Mouse (Mus musculus): ENCODE measurements at regions not wholly inside any gene's neighbourhood (a gene's known extent, or its start where the extent isn't known, plus 50 kb on each side); places are given as distances from the start of the nearest gene placed in this dataset.

GRCm38 (mm10) chr4:56179566-56179965, 560.3 kb upstream of the Gm26657 start:
- dilution Hi-C loops (cut with MboI; ENCODE audit: extremely low pct_ligation_motif_present, extremely low pct_unique_long_range_greater_than_20kb, low sequenced_read_pairs), result no loop called here
- TF ChIP-seq ZC3H11A (IDR thresholded peaks at IDR 0.05; ENCODE audit: low read depth, low read length) (no peak), MEF2A (IDR thresholded peaks at IDR 0.05; ENCODE audit: borderline replicate concordance, low read depth, low read length) (no peak), ETS1 (conservative IDR thresholded peaks at IDR 0.05; ENCODE audit: low read depth, low read length) (no peak), MAZ (IDR thresholded peaks at IDR 0.05; ENCODE audit: low read depth, low read length) (no peak), CHD1 (IDR thresholded peaks at IDR 0.05; ENCODE audit: low read depth, low read length) (no peak), ZMIZ1 (IDR thresholded peaks at IDR 0.05; ENCODE audit: low read depth, low read length) (no peak), RAD21 (IDR thresholded peaks at IDR 0.05; ENCODE audit: low read depth, low read length) (no peak), ZKSCAN1 (IDR thresholded peaks at IDR 0.05; ENCODE audit: borderline replicate concordance, low read depth, low read length) (no peak), ZNF384 (IDR thresholded peaks at IDR 0.05; ENCODE audit: low read depth, low read length) (no peak), ELF1 (IDR thresholded peaks at IDR 0.05; ENCODE audit: low read depth, low read length) (no peak), GABPA (IDR thresholded peaks at IDR 0.05; ENCODE audit: insufficient replicate concordance, low read depth, low read length) (no peak), BHLHE40 (IDR thresholded peaks at IDR 0.05; ENCODE audit: low read depth, low read length) (no peak), IRF4 (IDR thresholded peaks at IDR 0.05; ENCODE audit: low read depth, low read length) (no peak), MYC (IDR thresholded peaks at IDR 0.05; ENCODE audit: low read depth, low read length) (no peak), CHD2 (IDR thresholded peaks at IDR 0.05; ENCODE audit: low read length) (no peak), PAX5 (IDR thresholded peaks at IDR 0.05; ENCODE audit: low read length) (no peak), UBTF (IDR thresholded peaks at IDR 0.05; ENCODE audit: low read depth, low read length) (no peak), SIN3A (IDR thresholded peaks at IDR 0.05; ENCODE audit: low read length) (no peak), USF1 (IDR thresholded peaks at IDR 0.05; ENCODE audit: low read depth, low read length) (no peak)

GRCm38 (mm10) chr4:56178844-56179481, 560.9 kb upstream of the Gm26657 start:
- dilution Hi-C loops (cut with MboI; ENCODE audit: extremely low pct_ligation_motif_present, extremely low pct_unique_long_range_greater_than_20kb, low sequenced_read_pairs) (no loop called here), in situ Hi-C loops (cut with MboI; ENCODE audit: low pct_ligation_motif_present, low pct_unique_long_range_greater_than_20kb, low sequenced_read_pairs) (no loop called here)
- Histone ChIP-seq H3K4me1 (ENCODE audit: control insufficient read depth in 1 of 2, insufficient read depth in 2 of 2) (no peaks in the 10 kb centered on the region), H3K4me3 (replicated peaks in 1 of 3; ENCODE audit: low read depth in 2 of 3, low read length in 2 of 3, poor library complexity in 1 of 3) (no peak overlapping the region), H3K79me2 (replicated peaks; ENCODE audit: control insufficient read depth, extremely low read depth, insufficient read depth, poor library complexity, severe bottlenecking) (no peaks in the 10 kb centered on the region), H3K9me3 (replicated peaks; ENCODE audit: low read length) (no peaks in the 10 kb centered on the region), H3K27me3 (replicated peaks) (no peaks in the 10 kb centered on the region), H3K4me2 (ENCODE audit: insufficient read depth, low read depth, poor library complexity, severe bottlenecking) (no peak overlapping the region), H3K36me3 (replicated peaks in 1 of 2; ENCODE audit: control insufficient read depth in 1 of 2, insufficient read depth in 1 of 2, low read length in 1 of 2) (no peaks in the 10 kb centered on the region), H3K9ac (ENCODE audit: insufficient read depth, low read depth) (no peak overlapping the region), H3K27ac (ENCODE audit: insufficient read depth, low read depth) (no peak overlapping the region)
- no peak for DNase-seq (ENCODE audit: extremely low read depth)
- TF ChIP-seq PAX5 (IDR thresholded peaks at IDR 0.05; ENCODE audit: low read length) (no peak), POLR2A (IDR thresholded peaks at IDR 0.05; ENCODE audit: low read depth, low read length) (no peak), MAFK (IDR thresholded peaks at IDR 0.05; ENCODE audit: insufficient replicate concordance, low read length) (no peak), GABPA (IDR thresholded peaks at IDR 0.05; ENCODE audit: insufficient replicate concordance, low read depth, low read length) (no peak), HCFC1 (IDR thresholded peaks at IDR 0.05; ENCODE audit: low read depth, low read length) (no peak)

More at GRCm38 (mm10) chr4:56179566-56179965, 560.3 kb upstream of the Gm26657 start:
- H3K9me3 ChIP-seq (replicated peaks; ENCODE audit: low read length), result no peaks in the 10 kb centered on the region
- no peaks in the 10 kb centered on the region for H3K36me3 ChIP-seq (replicated peaks in 1 of 2; ENCODE audit: control insufficient read depth in 1 of 2, insufficient read depth in 1 of 2, low read length in 1 of 2)
- no peaks in the 10 kb centered on the region for H3K27me3 ChIP-seq (replicated peaks)
- no peak overlapping the region for H3K4me3 ChIP-seq (replicated peaks in 1 of 3; ENCODE audit: low read depth in 2 of 3, low read length in 2 of 3, poor library complexity in 1 of 3)
- no peak overlapping the region for H3K9ac ChIP-seq (ENCODE audit: insufficient read depth, low read depth)
- no peak for DNase-seq (ENCODE audit: extremely low read depth)
- no peak overlapping the region for H3K27ac ChIP-seq (ENCODE audit: insufficient read depth, low read depth)
- in situ Hi-C loops (cut with MboI; ENCODE audit: low pct_ligation_motif_present, low pct_unique_long_range_greater_than_20kb, low sequenced_read_pairs), result no loop called here
- no peak overlapping the region for H3K4me2 ChIP-seq (ENCODE audit: insufficient read depth, low read depth, poor library complexity, severe bottlenecking)
- no peaks in the 10 kb centered on the region for H3K79me2 ChIP-seq (replicated peaks; ENCODE audit: control insufficient read depth, extremely low read depth, insufficient read depth, poor library complexity, severe bottlenecking)
- no peaks in the 10 kb centered on the region for H3K4me1 ChIP-seq (ENCODE audit: control insufficient read depth in 1 of 2, insufficient read depth in 2 of 2)

All from CH12.LX (cell line).